Mouse (Mus musculus) heart, adult 2 months (tissue): Measurements from ENCODE around the gene Flnb.

Experiments used
- CTCF ChIP-seq: fragments of 200-600 bp; IDR thresholded peaks from 2 replicates; pipeline ENCODE4 v1.8.1; 2022; ENCODE audit warnings: antibody characterized with exemption, mild to moderate bottlenecking, moderate library complexity
- EP300 ChIP-seq: fragments of 200-500 bp; IDR thresholded peaks from 2 replicates; pipeline ENCODE4 v1.6.1; 2011; ENCODE audit warnings: low read depth, low read length, control low read depth; ENCODE audit not compliant: insufficient read depth
- POLR2A ChIP-seq: fragments of 200-500 bp; IDR thresholded peaks from 2 replicates; pipeline ENCODE4 v1.6.1; 2011; ENCODE audit warnings: mild to moderate bottlenecking, low read depth, low read length, control low read depth; ENCODE audit not compliant: insufficient read depth

DNA sequence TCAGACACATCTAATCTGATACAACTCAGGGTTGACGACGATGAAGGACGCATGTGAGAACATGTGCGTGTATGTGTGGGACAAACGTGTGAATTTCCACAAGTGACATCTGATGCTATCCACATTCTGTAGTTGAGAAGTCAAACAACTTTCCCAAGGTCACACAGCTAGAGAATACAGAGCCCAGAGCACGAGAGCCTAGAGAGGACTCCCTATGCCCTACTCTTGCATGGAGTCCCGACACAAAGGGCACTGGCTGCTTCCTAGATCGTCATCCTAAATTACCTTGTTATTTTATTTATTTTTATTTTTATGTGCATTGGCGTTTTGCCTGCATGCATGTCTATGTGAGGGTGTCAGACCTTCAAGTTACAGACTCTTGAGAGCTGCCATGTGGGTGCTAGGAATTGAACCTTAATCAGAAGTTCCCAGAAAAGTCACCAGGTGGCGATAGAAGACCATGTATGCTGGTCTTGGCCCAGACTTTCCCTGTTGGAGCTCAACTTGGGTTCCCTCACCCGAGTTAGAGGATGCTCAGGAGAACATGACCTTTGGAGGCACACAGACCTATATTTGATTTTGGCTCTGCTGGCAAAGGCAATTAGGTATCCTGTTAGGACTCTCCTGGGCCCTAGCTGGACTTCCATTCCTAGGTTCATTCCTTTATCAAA, 146.6 kb downstream of the Flnb start:
- TF ChIP-seq POLR2A (no peak), CTCF (peak; percentile 87), EP300 (peak; percentile 84; the same call in 1 of the 2 replicates)
